Mouse (Mus musculus): ENCODE data around the gene Myo18b.

The Myo18b gene

GRCm38 (mm10) chr5:112895674-112896654 is at the start of gene Myo18b:
Gene Myo18b, minus strand, starts transcription at chr5:112896362.
- DNase-seq (ENCODE audit: extremely low spot score, low spot score), result no peak

GRCm38 (mm10) chr5:112945925-112946324 is 49.8 kb upstream of the Myo18b start:
- no peak for DNase-seq (ENCODE audit: extremely low spot score, low spot score)

DNA sequence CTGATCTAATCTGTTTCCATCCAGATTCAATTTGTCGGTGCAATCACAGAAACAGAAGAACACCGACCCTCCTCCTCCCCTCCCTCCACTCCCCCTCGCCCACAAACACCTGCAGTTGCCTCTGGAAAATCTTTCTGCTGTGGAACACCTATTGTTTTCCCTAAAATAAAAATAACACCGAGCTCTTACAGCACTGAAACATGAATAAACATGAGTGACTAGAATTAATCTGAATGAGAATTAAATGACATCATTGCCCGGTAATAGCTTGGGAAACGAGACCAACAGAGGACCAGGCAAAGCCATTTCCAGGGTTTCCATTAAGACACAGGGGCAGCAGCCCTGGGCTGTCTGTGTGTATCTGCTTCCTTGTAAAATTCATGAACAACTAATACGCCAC is 46.1 kb upstream of the Myo18b start:
- DNase-seq (ENCODE audit: extremely low spot score, low spot score), result no peak

DNA sequence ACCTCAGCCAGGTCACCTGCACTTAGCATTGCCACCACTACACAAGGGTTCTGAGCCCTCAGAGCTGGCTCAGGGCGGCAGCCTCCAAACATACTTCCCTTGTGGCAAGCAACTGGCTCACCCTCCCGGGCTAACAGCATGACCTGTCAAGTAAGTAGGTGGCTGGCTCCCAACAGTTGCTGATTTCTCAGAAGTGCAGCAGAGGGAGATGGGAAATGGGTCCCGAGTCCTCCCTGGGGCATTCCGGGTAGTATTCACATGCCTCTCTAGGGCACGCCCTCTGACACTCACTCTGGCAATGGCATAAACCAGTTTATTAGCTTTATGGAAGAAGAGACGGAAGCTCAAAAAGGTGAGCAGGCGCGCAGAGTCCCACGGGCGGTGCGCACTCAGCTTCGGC is 44.8 kb upstream of the Myo18b start:
- no peak for DNase-seq (ENCODE audit: extremely low spot score, low spot score)

GRCm38 (mm10) chr5:112936632-112937031 is 40.5 kb upstream of the Myo18b start:
- no peak for DNase-seq (ENCODE audit: extremely low spot score, low spot score)

GRCm38 (mm10) chr5:112935436-112935835 is 39.3 kb upstream of the Myo18b start:
- DNase-seq (ENCODE audit: extremely low spot score, low spot score), result no peak

GRCm38 (mm10) chr5:112932878-112933567 is 36.9 kb upstream of the Myo18b start:
- no peak for DNase-seq (ENCODE audit: extremely low spot score, low spot score)

- DNase-seq (ENCODE audit: extremely low spot score, low spot score), result no peak
These were observed 35.7 kb upstream of the Myo18b start for GRCm38 (mm10) chr5:112931901-112932300.

DNA sequence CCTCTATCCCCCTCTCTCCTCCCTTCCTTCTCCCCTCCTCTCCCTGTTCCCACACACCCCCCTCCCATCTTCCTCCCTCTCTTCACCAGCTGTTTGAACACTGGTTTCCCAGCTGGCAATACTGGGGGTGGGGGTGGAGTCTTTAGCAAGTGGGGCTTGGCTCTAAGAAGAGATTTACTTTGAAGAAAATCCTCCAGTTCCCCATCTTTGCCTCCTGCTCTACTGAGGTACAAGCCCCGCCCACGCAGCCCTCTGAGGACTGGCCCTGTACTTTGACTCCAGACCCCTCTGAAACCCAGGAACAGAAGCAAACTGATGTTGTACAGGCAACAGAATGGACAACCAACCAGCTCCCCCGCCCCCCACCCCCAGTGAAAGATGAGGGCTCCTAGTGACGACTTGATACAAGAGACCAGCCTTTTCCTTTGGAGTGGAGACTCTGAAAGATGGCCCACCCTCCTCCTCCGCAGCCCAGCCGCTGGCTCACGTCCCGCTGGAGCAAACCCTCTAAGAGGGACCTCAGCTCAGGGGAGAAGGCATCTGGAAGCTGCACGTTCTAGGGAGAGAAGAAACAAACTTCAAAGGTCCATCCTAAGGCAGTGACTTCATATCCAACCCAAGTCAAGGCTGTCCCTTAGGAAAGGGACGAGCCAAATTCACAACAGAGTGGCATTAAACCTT is 32.2 kb upstream of the Myo18b start:
- no peak for DNase-seq (ENCODE audit: extremely low spot score, low spot score)

DNA sequence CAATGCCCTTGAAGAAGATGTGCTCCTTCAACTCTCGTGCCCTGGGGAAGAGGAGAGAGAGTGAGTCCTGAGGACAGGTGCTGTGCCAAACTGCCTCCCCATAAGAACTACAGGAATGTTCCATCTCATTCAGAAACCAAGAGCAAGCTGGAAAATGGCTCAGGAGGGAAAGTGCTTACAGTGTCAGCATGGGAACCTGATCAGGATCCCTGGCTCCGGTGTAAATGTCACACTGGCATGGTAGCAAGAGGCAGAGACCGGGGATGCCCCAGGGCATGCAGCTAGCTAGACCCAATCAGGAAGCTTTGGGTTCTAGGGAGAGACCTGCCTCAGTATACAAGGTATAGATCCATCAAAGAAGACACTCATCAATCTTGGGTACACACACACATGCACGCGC is 29.3 kb upstream of the Myo18b start:
- DNase-seq (ENCODE audit: extremely low spot score, low spot score), result no peak

DNA sequence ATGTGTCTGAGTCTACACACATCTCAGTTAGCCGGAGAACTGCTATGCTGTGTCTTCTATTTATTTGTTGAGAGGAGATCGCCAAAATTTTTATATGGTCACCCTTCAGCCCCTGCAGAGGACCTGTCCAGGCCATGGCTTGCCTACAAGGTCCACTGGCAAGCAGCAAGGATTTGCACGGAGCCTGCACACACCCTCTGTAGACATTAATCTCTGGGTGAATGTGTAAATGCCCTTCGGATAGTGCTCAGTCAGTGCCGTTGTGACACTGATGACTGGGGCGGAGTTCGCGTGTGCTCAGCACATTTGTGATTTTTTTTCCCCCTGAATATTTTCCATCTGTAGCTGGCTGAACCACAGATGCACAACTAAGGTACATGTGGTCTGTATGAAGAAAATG is 28.6 kb upstream of the Myo18b start:
- DNase-seq (ENCODE audit: extremely low spot score, low spot score), result no peak

DNA sequence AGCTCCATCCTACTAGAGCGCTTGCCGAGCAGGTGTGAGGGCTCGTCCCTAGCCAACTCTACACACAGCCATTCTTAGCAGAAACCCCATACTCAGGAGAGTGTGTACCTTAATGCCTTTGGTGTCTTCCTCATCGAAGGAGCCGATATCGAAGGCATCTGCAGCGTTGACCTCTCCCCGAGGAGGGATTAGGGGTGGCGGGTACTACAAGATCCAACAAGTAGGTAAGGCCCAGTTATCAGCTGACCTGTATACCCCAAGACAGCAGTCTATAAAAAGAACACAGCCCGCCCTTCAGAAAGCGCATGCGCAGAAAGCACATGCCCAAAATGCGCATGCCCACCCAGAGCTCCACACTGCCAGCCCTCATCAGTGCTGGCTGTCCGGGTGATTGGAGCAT is 27.7 kb upstream of the Myo18b start:
- no peak for DNase-seq (ENCODE audit: extremely low spot score, low spot score)

- no peak for DNase-seq (ENCODE audit: extremely low spot score, low spot score)
These were observed 25.8 kb upstream of the Myo18b start for GRCm38 (mm10) chr5:112921914-112922313.

DNA sequence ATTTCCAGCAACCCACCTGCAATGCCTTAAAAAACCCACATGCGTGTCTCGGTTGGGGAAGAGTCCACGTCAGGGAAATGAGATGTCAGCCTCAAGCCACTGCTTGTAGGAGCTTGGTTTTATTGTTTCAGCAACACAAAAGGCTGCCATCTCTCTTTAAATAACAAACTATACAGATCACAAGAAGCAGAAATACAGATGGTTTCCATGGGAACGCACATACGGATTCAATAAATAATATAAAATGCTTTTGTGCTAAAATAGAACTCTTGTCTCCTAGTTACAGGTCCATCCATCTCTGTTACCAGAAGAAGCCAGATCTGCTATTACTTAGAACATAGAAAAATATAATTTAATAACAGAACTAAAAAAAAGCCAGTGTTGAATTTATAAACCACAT is 14.2 kb upstream of the Myo18b start:
- DNase-seq (ENCODE audit: extremely low spot score, low spot score), result no peak

- no peak for DNase-seq (ENCODE audit: extremely low spot score, low spot score)
These were observed 12.0 kb upstream of the Myo18b start for GRCm38 (mm10) chr5:112908169-112908614.

GRCm38 (mm10) chr5:112907504-112907903 is 11.3 kb upstream of the Myo18b start:
- no peak for DNase-seq (ENCODE audit: extremely low spot score, low spot score)

DNA sequence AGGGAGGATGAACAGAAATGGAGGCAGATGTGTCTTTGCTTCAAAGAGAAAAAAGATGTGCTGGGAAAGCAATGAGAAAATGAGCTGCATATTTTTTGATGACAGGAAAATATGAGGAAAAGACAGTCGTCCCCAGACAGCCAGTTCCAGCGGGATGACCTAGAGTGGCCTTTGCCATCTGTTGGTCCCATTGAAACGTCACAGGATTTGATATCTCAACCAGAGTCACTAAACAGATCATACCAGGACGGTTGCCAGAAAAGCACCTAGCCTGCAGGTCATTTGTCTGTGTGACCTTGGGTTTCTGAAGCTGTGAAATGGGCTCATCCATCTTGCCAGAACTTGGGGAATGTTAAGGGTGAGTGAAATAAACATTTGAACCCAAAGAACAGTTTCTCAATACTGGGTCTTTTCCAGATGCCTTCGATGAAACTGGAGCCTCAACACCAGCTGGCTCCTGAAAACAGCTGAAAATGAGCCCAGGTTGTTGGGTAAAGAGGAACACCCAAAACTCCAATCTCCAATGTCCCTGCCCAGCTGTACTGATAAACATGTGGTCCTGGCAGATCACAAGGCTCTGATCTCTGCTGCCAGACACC is 2.6 kb downstream of the Myo18b start:
- DNase-seq (ENCODE audit: extremely low spot score, low spot score), result no peak

DNA sequence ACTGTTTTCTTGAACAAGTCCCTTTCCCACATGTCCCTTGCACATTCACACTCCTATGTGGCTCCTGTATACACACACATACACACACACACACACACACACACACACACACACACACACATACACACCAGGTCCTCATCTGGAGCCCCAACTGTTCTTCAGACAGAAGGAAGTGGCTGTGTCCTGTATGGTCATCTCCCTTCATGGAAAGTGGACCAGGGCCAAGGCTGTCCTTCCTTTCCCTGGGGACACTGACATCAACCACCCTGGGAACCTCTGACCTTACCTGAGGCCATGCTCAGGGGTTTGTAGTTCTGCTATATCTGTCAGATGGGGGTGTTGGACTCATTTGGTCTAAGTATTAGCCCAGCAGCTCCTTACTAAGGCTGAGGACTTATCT is 3.8 kb downstream of the Myo18b start:
- no peak for DNase-seq (ENCODE audit: extremely low spot score, low spot score)

DNA sequence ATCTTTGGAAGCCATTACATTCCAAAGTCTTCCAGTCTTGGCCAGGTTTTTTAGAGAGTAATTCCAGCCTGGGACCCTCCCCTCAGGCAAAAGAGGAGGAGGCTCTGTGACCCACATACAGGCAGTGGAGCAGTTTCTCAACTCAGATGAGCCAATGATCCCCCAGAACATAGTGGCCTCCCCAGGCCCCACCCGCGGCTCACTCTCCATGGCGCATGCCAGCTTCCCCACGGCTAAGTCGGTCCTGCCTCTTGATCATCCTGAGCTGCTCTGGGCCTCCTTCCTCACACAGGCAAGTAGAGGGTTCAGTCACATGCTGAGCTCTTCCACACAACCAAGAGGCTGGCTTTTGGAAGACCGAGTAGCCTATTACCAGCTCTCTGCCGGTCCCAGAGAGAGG is 7.5 kb downstream of the Myo18b start:
- DNase-seq (ENCODE audit: extremely low spot score, low spot score), result no peak

DNA sequence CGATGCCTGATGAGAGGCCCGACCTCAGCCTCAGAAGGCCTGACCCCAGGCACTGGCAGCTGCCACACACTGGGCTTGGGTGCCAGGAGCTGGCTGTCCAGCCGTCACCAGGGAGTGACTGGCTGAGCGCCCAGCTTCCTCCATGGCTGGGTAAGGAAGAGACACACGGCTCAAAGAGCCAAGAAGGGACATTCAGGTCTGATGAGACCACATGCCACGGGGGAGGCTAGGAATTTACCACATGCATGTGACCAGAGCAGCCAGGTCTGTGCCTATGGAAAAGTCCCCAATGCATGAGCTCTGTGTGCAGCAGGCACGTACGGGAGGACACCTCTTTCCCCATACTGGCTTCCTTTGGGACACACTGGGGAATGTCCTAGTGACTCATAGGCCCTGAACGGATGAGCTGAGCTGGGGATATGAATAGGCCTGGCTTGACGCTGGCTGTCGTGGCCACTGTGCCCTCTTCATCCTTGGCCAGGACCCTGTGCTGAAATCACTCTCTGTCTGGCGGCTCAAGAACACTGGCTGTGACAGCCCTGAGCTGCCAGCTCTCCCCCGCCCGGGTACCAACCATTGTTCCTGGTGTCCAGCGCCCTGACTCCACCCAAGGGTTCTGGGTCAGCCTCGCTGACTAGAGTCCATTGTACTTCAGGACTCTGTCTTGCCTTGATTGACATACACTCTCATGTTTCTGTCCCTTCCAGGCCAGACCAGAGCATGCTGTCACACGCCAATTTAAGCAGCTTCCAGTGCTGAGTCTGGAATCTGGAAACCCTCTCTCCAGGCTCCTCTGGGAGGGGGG is 9.3 kb downstream of the Myo18b start:
- DNase-seq (ENCODE audit: extremely low spot score, low spot score), result no peak

Data from neural tube, embryonic 10.5 days (tissue).